Mouse (Mus musculus) olfactory bulb, adult 2 months (tissue): ENCODE data around the gene Strn.

Source experiments
- CTCF ChIP-seq: fragments of 200-500 bp; IDR thresholded peaks from 2 replicates; pipeline ENCODE4 v1.5.1; 2012; ENCODE audit warnings: low read depth, mild to moderate bottlenecking, low read length, moderate library complexity; ENCODE audit not compliant: insufficient read depth
- POLR2A ChIP-seq: fragments of 200-500 bp; IDR thresholded peaks from 2 replicates; pipeline ENCODE4 v1.6.1; 2012; ENCODE audit warnings: mild to moderate bottlenecking, low read depth, low read length, moderate library complexity; ENCODE audit not compliant: insufficient read depth

GRCm38 (mm10) chr17:78635616-78636015 is 101.4 kb downstream of the Strn start:
- TF ChIP-seq CTCF (no peak), POLR2A (no peak)
